Mouse (Mus musculus): ENCODE measurements at regions not wholly inside any gene's neighbourhood (a gene's known extent, or its start where the extent isn't known, plus 50 kb on each side); places are given as distances from the start of the nearest gene placed in this dataset. TPM values are rescaled to one million over a fixed set of nuclear protein-coding genes. Genes with fewer than 3 reads are reported as not detected.

- Histone ChIP-seq H3K4me3 (ENCODE audit: low read depth, low read length) (no peak overlapping the region), H3K9ac (ENCODE audit: low read length) (no peak overlapping the region), H3K27ac (replicated peaks; ENCODE audit: low read depth, low read length) (no peak overlapping the region), H3K9me3 (ENCODE audit: control insufficient read depth, low read length) (no peaks in the 10 kb centered on the region), H3K4me1 (ENCODE audit: control insufficient read depth, insufficient read depth, low read length) (no peaks in the 10 kb centered on the region), H3K36me3 (ENCODE audit: control insufficient read depth, insufficient read depth, low read length) (no peaks in the 10 kb centered on the region), H3K4me2 (ENCODE audit: low read depth, severe bottlenecking) (no peak overlapping the region), H3K27me3 (ENCODE audit: control insufficient read depth, insufficient read depth, low read length) (no peaks in the 10 kb centered on the region)
- DNase-seq (ENCODE audit: low spot score) (no peak), ATAC-seq (ENCODE audit: insufficient number of reproducible peaks, low FRiP score, low TSS enrichment, low read depth) (no peak)
- WGBS = 86% methylated on average over 4 of the region's 4 CpGs
Observed at GRCm38 (mm10) chr3:38544718-38545500, 60.3 kb upstream of the Ankrd50 start.

- WGBS = 94% methylated on average over 3 of the region's 3 CpGs
- DNase-seq (ENCODE audit: low spot score) = no peak
- ATAC-seq (ENCODE audit: insufficient number of reproducible peaks, low FRiP score, low TSS enrichment, low read depth) = no peak
- Histone ChIP-seq H3K27ac (replicated peaks; ENCODE audit: low read depth, low read length) (no peak overlapping the region), H3K4me2 (ENCODE audit: low read depth, severe bottlenecking) (no peak overlapping the region), H3K9ac (ENCODE audit: low read length) (no peak overlapping the region), H3K36me3 (ENCODE audit: control insufficient read depth, insufficient read depth, low read length) (no peaks in the 10 kb centered on the region), H3K4me3 (ENCODE audit: low read depth, low read length) (no peak overlapping the region), H3K9me3 (ENCODE audit: control insufficient read depth, low read length) (no peaks in the 10 kb centered on the region), H3K27me3 (ENCODE audit: control insufficient read depth, insufficient read depth, low read length) (no peaks in the 10 kb centered on the region), H3K4me1 (ENCODE audit: control insufficient read depth, insufficient read depth, low read length) (no peaks in the 10 kb centered on the region)
Observed at GRCm38 (mm10) chr3:38543816-38544215, 59.2 kb upstream of the Ankrd50 start.

- H3K27ac ChIP-seq (replicated peaks; ENCODE audit: low read depth, low read length) = no peak overlapping the region
- no peak for ATAC-seq (ENCODE audit: insufficient number of reproducible peaks, low FRiP score, low TSS enrichment, low read depth)
- no peak overlapping the region for H3K9ac ChIP-seq (ENCODE audit: low read length)
- H3K9me3 ChIP-seq (ENCODE audit: control insufficient read depth, low read length) = no peaks in the 10 kb centered on the region
- H3K4me1 ChIP-seq (ENCODE audit: control insufficient read depth, insufficient read depth, low read length) = no peaks in the 10 kb centered on the region
- H3K4me3 ChIP-seq (ENCODE audit: low read depth, low read length) = no peak overlapping the region
- no peak overlapping the region for H3K4me2 ChIP-seq (ENCODE audit: low read depth, severe bottlenecking)
- H3K36me3 ChIP-seq (ENCODE audit: control insufficient read depth, insufficient read depth, low read length) = no peaks in the 10 kb centered on the region
- no peak for DNase-seq (ENCODE audit: low spot score)
- WGBS = 76% methylated on average over 3 of the region's 3 CpGs
- H3K27me3 ChIP-seq (ENCODE audit: control insufficient read depth, insufficient read depth, low read length) = no peaks in the 10 kb centered on the region
Observed at GRCm38 (mm10) chr3:38541296-38541695, 56.7 kb upstream of the Ankrd50 start.

- WGBS = 80% methylated on average over 2 of the region's 2 CpGs
- H3K9me3 ChIP-seq (ENCODE audit: control insufficient read depth, low read length) = no peaks in the 10 kb centered on the region
- H3K9ac ChIP-seq (ENCODE audit: low read length) = no peak overlapping the region
- H3K27me3 ChIP-seq (ENCODE audit: control insufficient read depth, insufficient read depth, low read length) = no peaks in the 10 kb centered on the region
- H3K4me3 ChIP-seq (ENCODE audit: low read depth, low read length) = no peak overlapping the region
- ATAC-seq (ENCODE audit: insufficient number of reproducible peaks, low FRiP score, low TSS enrichment, low read depth) (no peak), DNase-seq (ENCODE audit: low spot score) (no peak)
- no peaks in the 10 kb centered on the region for H3K36me3 ChIP-seq (ENCODE audit: control insufficient read depth, insufficient read depth, low read length)
- no peaks in the 10 kb centered on the region for H3K4me1 ChIP-seq (ENCODE audit: control insufficient read depth, insufficient read depth, low read length)
- no peak overlapping the region for H3K4me2 ChIP-seq (ENCODE audit: low read depth, severe bottlenecking)
- no peak overlapping the region for H3K27ac ChIP-seq (replicated peaks; ENCODE audit: low read depth, low read length)
Observed at GRCm38 (mm10) chr3:38538309-38538708, 53.7 kb upstream of the Ankrd50 start.

- Histone ChIP-seq H3K9me3 (ENCODE audit: control insufficient read depth, low read length) (no peaks in the 10 kb centered on the region), H3K27me3 (ENCODE audit: control insufficient read depth, insufficient read depth, low read length) (no peaks in the 10 kb centered on the region), H3K27ac (replicated peaks; ENCODE audit: low read depth, low read length) (no peak overlapping the region), H3K4me3 (ENCODE audit: low read depth, low read length) (no peak overlapping the region), H3K36me3 (ENCODE audit: control insufficient read depth, insufficient read depth, low read length) (no peaks in the 10 kb centered on the region), H3K4me1 (ENCODE audit: control insufficient read depth, insufficient read depth, low read length) (no peaks in the 10 kb centered on the region), H3K9ac (ENCODE audit: low read length) (no peak overlapping the region), H3K4me2 (ENCODE audit: low read depth, severe bottlenecking) (no peak overlapping the region)
- DNase-seq (ENCODE audit: low spot score) (no peak), ATAC-seq (ENCODE audit: insufficient number of reproducible peaks, low FRiP score, low TSS enrichment, low read depth) (no peak)
Observed at GRCm38 (mm10) chr3:38537770-38538169, 53.1 kb upstream of the Ankrd50 start.

Small RNA genes lying in the stretch of these regions (microRNA-seq; reads per million reads assigned to microRNA genes)
- gene Gm24462 = not detected

All from limb, embryonic 11.5 days (tissue).